Mouse (Mus musculus) adrenal gland, postnatal 14 days (tissue): ENCODE results near the gene Smok2a. TPM values are rescaled to one million over a fixed set of nuclear protein-coding genes. Genes with fewer than 3 reads are reported as not detected.
"Not testable (repeated sequence)": the region's sequence is repeated elsewhere in the genome, so short reads cannot be mapped to it uniquely, and the experiment has no call there.

Experiments
- DNase-seq: peaks from one replicate; pipeline ENCODE4 v3.0.0; 2021; ENCODE audit warnings: mixed read lengths
- long read RNA-seq, 2 experiments: library from polyadenylated mRNA; stranded (forward); transcript quantifications; one replicate each; pipeline ENCODE4 v2.0.0; 2021
- total RNA-seq: library from RNA; stranded (reverse); gene quantifications from 2 replicates; pipeline ENCODE4 v1.2.3, GENCODE M21; 2021

The Smok2a gene
- total RNA-seq, result not detected in 2 replicates
- long read RNA-seq, experiment 1, result 0 reads
- long read RNA-seq, experiment 2, result 0 reads

DNA sequence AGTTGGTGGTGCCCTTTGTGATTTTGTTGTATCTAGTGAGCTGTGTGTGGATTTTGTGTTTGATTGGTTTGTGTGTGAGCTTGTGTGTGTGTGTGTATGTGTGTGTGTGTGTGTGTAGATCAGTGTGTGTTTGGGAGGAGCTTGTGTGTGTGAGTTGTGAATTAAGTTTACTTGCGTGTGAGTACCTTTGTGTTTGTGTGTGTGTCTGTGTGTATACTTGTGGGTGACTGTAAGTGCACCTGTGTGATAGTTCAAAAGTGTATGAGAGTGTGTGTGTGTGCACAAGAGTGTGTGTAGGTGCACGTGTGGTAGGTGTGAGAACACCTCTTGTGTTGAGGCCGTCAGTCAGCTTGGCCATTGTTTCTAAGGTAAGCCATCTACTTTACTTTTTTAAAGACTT, at the start of gene Smok2a:
Smok2a (plus strand) TSS at position 301 of the 400 bp plus-strand sequence.
- DNase-seq, result no peak

DNA sequence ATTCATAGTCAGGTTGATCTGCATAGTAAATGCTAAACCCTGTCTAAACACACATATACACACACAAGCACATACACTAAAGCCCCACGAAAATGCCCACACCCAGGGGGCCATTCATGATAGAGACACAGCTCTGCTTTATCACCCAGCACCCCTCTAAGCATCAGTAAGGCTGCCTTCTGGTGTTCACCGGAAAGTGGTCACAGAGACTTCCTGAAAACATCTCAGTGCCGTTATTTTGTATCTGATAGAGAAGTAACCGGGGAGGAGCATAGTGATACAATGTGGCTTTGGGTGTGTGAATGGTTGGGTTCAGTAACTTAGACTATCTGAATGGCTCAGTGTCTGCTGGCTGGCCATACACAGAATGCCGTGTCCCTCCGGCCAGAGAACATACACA, 47.4 kb upstream of the Smok2a start:
- DNase-seq, result not testable (repeated sequence)

DNA sequence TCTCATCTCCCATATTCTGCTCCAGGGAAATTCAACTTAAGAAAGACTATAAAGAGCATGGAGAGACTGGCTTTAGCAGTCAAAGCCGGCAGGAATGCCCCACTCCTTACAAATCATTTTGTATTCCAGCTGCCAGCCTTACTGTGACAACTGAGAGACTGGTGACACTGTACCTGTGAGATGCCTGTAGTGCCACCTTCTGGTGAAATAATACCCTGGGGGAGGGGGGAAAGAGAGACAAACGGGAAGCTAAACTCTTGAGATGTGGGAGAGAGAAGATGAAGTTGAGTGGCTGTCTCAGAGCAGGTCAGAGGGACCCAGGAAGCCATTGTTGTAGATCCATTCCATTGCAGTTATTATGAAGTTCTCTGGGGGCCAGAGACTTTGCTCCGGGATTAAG, 47.0 kb upstream of the Smok2a start:
- DNase-seq, result peak; percentile 39

DNA sequence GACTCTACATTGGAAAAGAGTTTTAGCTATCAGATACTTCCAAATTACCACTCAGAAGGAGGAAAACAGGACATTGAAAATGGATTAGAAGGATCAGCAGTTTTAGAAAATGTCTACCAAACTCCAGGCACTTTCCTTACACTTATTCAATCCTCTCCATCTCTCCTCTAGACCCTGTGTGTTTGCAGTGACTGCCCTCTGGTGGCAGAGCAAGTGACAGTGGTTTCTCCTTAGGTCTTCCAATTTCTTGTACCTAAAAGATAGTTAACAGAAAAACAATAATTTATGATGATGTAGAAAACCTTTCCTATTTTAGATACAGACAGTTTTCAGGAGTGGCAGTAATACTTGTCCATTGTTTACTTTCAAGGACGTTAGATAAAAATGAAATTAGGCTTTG, 45.4 kb upstream of the Smok2a start:
- not testable (repeated sequence) for DNase-seq

DNA sequence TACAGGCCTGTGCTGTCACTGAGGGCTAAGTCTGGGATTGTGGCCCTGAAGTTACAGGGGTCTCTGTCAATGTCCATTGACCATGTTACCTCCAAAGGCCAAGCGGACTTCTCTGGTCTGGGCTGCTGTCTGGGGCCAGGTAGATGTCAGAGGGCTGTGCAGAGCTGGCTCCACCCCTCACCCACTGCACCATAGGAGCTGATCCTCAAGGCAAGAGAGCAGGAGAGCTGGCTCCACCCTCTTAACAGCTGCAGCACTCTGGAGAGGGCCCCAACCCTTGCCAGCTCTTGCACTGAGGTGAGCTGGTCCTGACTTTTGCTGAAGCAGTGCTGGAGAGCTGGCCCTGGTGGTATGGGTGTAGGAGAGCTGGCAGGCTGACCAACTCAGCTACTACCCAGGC, 43.2 kb upstream of the Smok2a start:
- not testable (repeated sequence) for DNase-seq

DNA sequence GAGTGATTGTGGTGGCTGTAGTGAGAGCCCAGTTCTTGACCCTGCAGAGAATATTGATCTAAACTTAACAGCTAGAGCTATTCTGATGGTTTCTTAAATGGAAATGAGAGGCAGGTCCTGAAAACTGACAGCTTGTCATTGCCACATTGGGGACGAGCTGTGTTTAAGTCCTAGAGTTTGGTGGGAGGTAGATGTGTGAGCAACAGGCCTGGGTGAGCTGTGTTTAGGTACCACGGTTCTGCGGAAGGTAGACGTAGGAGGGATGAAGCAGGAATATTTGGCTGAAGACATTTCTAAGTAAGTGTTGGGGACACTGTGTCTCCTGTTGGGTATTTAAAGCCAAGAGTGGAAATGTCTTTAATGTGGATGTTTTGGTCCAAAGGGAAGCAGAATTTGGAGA, 42.0 kb upstream of the Smok2a start:
- not testable (repeated sequence) for DNase-seq

DNA sequence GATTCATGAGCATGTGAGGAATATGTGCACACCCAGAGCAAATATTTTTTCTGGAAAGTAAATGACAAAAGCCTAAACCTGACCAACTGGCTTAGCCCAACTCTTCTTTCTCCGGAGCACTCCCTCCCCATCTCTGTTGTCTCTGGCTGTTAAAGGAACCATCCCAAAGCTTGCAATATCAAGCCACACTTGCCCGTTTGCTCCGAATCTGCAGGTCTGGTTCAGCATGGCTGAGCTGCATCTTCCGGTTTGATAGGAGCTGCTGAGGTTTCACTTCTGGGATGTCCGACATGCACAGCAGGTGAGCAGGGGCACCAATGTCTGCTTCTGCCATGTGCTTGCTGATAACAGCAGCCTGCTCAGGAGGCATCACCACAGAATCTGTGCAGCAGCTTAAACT, 40.5 kb upstream of the Smok2a start:
- DNase-seq, result not testable (repeated sequence)

DNA sequence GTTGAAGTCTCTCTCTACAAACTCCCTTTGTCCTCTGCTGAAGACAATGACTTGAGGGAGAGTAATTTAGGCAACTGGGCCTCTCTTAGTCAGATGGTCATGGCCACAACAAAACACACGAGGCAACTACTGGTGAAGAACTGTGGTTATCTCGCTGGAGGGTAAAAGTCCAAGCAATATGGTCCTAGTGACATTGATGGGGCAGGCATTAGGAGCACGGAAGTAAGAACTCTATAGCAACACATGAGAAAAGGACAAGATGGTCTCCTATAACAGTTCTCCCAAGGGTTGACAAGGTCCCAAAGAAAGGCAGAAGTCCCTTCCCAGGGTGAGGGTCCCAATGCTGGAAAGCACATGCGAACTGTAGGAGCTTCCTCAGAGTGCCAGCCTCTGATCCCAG, 38.3 kb upstream of the Smok2a start:
- DNase-seq, result not testable (repeated sequence)

DNA sequence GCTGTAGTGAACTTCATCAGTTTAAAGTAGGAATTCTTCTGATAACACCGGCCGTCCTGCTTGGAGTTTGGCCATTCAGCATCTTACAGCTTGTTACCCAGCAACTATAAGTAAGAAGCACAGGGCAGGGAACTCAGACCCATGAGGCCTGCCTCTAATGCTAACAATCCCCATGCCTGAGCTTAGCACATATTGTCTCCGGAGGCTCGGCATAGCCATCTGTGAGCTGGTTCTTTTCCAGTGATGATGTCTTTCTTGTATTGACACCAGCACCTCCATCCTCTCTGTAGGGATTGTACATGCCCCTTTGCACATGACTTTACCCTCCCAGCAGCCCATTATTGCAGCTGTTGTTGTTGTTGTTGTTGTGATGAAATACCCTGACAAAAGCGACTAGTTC, 36.5 kb upstream of the Smok2a start:
- DNase-seq, result not testable (repeated sequence)

DNA sequence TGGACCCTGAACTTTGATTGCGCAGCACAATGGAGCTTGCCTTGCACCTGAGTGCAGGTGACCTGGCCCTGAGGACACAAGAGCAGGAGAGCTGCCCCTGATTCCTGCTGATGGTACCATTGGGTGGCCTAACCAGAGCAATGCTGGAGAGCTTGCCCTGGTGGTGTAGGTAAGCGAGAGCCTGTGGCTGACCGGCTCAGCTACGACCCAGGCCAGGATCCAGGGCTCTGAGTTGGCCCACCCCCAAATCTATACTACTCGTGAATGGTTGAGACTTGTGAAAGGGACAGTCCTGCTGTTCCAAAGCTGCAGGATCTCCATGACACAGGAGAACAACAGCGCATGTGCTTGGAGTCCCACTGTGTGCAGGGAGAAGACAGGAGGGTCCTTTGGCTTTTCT, 34.4 kb upstream of the Smok2a start:
- DNase-seq, result not testable (repeated sequence)

DNA sequence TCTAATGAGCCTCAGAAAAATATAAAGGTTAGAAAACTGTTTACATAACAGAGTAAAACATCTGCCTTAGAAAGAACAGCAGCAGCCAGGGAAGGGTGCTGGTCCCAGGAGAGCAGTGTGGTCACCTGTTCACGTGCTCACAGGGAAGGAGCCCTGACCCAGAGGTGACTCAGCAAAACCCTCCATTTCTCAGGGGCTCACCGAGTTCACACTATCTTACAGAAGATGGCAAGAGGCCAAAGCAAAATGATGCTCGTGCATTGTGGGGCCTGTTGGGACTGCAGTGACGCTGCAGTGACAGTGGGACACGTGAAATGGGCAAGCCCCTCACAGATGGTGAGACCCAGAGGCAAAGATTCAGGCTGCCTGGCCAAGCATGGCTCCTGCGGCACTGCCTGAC, 33.4 kb upstream of the Smok2a start:
- not testable (repeated sequence) for DNase-seq

DNA sequence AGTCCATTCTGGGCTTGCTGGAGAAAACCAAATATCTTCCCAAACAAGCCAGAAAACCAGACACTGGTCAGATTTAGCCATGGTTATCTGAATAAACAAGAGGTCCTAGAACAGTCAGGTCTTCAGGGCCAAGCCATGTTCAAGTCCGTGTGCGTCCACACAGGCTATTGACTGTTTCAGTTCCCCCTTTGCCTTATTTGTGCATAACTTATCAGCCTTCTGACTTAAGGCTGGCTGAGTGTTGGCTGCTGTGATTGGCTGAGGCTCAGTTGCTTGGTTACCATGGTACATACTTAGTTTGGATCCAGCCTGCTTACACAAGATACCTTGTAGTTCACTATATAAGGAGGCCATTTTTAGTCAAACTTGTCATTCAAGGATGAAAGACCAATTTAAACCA, 32.1 kb upstream of the Smok2a start:
- not testable (repeated sequence) for DNase-seq

DNA sequence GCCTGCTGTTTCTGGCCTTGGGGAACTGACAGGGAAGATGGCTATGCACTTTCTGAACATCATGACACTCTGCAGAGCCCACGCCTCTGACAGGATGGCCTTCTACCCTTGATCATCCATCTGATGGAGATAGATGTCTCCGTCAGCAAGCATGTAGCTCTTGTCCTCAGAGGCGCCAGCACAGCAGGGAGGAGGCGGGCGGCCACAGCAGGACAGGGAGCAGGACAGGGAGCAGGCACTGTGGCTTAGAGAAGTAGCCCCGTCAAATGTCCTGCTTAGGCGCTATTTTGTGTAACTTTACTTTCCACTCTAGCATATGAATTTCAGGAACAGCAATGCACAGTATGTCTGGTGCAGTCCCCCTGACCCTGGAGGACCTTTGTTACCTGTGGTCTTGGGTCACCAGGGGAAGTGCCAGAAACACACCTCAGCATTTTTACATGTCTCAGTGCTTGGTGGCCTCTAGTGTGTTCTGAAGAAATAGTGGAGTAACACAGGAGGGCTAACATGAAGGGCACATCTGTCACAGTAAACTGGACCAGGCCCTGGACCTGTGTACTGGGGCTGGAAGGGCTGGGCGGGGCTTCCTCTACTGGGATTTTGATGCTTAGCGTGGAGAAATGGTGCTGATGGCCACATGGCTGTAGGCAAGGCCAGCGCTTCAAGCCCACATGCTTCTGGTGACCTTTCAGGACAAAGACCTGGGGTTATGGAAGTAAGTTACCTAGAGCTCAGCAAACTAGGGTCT, 30.0 kb upstream of the Smok2a start:
- not testable (repeated sequence) for DNase-seq

DNA sequence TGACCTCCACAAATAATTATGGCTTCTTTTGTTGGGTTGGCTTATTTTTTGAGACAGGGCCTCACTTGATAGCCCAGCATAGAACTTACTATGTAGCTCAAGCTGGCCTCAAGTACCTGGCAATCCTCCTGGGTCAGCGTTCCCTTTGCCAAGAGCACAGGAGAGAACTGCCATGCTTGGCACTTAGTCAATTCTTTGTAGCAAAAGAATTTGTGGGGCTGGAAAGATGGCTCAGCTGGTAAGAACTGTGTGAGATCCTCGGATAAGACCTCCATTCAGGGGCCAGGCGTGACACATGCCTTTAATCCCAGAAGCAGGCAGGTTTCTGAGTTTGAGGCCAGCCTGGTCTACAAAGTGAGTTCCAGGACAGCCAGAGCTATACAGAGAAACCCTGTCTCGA, 24.5 kb upstream of the Smok2a start:
- DNase-seq, result not testable (repeated sequence)

DNA sequence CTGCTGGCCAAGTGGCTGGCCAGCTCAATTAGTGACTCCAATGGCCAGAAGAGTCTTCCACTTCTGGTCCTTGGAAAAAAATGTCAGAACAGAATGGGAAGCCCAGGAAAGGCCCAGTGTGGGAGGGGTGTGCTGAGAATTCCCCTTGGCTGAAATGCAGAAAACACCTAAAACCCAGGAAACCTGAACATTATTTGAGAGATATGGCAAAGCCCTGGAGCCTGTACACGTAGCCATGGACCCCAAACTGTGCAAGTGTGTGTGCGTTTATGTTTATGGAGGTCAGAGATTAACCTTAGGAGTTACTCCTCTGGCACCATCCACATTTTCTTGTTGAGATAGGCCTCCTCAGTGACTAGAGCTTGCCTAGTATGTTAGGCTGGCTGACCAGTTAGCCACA, 22.2 kb upstream of the Smok2a start:
- not testable (repeated sequence) for DNase-seq

DNA sequence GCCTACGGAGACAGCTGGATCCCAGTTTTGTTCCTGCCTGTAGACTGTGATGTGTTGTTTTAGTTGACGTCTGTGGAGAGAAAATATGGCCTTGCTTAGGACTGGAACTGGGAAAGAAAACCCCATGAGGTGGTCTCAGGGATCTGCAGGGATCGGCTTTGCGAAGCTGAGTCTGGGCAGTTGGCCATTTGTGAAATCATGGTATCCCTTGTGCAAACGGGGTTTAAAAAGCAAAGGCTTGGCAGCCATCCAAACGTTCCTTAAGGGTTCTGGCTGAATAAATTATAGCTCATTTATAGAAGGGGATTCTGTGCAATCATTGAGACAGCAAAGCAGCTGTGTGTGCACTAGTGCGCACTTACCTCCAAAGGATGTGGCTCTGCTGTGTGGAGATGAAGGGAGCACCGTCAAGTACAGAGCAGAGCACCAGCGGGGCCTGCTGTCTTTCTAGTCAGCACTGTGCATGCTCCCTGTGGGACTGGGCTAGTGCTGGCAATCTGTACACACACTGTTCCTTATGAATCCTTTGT, 21.0 kb upstream of the Smok2a start:
- not testable (repeated sequence) for DNase-seq

DNA sequence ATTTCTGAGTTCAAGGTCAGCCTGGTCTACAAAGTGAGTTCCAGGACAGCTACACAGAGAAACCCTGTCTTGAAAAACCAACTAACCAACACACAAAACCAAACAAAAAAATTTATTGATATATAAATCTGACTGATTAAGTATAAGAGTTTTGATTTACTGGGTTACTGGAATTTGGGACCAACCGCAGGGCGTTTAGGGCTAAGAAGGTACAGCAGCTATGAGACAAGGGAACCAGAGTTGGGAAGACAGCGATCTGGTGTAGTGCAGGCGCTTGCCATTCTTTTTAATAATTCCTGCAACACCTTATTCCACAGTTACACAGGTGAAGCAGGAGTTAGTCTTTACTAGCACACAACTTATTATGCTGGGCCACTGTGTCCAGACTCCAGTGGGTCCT, 19.4 kb upstream of the Smok2a start:
- DNase-seq, result not testable (repeated sequence)

DNA sequence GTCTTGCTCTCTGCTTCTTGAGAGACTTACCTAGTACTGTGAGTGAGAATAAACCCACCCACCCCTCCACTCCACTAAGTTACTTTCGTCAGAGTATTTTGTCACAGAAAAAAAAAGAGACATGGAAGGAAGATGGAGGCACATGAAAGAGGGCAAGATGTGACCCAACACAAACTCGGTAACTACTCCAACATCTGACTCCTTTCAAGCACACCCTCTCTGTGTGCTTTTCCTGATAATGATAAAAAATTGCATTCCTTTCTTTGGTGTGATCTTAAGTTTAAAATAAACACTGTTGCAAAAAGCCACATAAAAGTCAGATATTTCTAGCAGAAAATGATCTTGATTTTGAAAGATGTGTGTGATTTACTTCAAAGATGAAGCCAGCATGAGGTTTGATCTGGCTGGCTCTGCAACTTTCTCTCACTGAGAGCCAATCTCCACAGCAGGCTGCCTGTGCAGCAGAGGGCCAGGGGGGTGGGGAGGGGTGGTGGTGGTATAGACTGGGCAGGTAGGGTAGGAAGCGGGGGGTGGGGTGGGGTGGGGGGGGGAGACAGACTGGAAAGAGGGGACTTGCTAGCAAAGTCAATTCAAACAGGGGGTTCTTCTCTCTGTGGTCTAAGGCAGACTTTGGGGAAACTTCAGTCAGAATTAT, 18.4 kb upstream of the Smok2a start:
- DNase-seq, result not testable (repeated sequence)

DNA sequence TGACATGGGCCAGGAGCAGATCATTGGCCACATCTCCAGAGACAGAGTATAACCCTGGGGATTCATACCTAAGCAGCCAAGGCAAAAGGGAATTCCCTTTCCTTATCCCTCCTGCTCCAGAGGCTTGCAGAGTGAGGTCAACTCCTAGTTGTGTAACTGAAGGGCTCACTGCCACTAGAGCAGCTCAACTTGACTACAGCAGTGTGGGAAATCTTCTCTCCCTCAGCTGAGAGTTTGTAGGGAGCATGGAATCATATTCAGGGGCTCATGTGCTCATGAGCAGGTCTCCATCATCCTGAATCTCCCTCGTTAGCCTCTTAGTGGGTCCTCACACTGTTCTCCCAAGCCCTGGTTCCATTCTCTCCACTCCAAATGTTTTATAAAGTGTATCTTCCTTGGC, 15.7 kb upstream of the Smok2a start:
- DNase-seq, result not testable (repeated sequence)

DNA sequence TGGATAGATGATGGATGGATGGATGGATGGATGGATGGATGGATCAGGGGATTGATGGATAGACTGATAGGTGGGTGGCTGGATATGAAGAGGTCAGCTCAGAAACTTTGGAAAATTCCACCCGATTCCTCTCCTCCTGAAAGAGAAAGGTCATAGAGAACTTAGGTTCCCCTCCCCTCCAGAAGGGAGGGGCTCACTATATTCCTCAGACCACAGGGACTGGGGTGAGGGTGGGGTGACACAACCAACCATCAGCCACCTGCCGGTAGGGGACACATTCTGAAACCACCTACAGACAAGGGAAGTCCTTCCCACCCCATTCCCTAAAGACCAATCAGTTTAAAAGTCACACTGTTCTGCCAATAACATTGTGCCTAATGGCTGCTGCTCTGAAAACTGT, 14.5 kb upstream of the Smok2a start:
- DNase-seq, result no peak

DNA sequence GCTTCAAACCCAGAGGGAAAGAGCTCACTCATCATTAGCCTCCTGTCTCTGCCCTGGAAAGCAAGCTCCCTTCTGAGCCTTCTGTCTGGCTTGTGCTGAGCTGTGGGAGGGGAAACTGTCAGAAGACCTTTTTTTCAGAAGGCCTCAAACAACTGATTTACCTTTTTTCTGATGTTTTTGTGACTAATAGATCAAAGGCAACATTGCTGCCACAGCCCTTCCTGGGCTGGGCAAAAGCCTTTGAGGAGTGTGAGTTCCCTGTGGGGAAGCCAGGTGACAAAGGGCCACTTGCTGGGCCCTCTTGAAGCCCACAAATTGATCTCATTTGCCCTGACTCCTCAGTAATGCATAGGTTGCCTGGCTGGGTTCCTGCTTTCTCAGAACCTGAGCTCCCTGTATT, 12.5 kb upstream of the Smok2a start:
- DNase-seq, result not testable (repeated sequence)

DNA sequence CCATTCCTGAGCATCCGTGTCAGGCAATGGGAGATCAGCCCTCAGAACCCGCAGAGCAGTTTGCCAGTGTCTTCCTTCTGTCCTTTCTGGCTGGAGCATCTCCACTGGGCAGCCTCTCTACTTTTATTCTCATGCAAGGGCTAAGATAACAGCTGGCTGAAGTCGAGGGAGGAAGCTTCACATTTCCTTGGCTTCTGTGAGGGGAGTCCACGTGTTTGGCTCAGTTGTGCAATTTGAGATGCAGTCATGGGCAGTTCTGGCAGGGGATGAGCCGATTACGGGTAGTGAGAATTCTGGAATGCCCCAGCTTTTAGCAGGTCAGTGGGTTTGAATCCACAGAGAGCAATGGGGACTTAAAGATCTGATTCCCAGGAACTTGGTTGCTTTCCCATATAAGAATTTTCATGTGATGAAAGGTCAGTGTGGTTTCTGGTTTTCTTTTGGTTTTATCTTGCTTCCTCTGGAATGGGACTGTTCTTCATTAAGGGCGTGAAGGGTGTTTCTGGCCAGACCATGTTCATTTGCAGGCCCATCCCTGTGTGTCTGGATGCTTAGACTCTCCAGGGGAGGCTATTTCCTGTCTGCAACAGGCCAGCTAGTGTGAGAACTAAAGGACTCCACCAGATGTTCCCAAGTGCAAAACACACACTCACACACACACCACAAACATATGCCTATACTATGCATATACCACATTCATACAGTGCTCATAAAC, 8.7 kb upstream of the Smok2a start:
- peak; percentile 12 for DNase-seq

DNA sequence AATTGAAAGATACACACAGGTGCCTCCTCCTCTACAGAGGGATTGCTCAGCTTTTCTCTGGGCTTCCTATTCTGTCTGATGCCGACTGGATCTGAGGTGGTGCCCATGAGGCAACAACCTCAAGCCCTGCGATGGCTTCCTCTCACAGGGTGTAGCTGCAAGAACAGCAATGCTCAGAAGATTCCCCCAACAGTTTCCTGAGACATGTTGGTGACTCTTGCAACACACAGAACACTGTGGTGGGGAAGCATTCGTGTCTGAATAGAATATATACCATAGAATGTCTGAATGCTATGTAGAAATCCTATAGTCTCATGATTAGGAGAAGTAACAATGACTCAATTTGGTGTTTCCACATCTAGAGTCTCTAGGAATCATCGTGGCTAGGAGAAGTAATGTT, 6.8 kb upstream of the Smok2a start:
- DNase-seq, result no peak
